Mouse (Mus musculus) adrenal gland, adult 18-20 months (tissue): ENCODE measurements around the gene Slc7a10. TPM values are rescaled to one million over a fixed set of nuclear protein-coding genes. Genes with fewer than 3 reads are reported as not detected.

ENCODE experiments used
- DNase-seq, 2 experiments: peaks; one replicate each; pipeline ENCODE4 v3.0.0; 2021 to 2022; ENCODE audit warnings: low spot score in 2 of 2
- total RNA-seq, 2 experiments: library from RNA; stranded (reverse); gene quantifications; 1 replicate in 1 of 2; 2 replicates in 1 of 2; pipeline ENCODE4 v1.2.3; 2021

Slc7a10 gene
- total RNA-seq, 2 experiments from 2014 or later, result 8.6 to 19.4 TPM

DNA sequence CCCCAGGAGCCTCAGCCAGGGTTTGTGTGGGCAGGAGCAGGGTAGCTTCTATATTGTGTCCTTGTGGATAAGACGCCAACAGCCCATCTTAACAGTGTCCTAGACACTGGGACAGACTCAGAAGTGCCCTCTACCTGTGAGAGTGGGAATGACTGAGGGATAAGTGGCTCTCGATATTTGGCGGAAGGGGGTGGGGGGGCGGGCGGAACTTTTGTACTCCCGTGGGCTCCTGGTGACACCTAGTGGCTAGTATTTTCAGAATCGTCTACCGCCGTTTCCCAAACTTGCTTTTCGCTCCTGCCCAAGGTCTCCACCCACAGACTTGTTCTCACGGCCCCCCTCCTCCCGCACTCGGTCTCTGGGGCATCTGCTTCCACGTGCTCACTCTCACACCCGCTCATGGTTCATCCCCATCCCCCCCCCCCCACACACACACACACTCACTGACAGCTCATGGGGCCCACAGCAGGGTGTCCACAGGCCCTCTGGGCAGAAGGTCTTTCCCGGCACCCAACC lies 14.3 kb upstream of the Slc7a10 start:
- peak; percentile 66 to 67 for DNase-seq

DNA sequence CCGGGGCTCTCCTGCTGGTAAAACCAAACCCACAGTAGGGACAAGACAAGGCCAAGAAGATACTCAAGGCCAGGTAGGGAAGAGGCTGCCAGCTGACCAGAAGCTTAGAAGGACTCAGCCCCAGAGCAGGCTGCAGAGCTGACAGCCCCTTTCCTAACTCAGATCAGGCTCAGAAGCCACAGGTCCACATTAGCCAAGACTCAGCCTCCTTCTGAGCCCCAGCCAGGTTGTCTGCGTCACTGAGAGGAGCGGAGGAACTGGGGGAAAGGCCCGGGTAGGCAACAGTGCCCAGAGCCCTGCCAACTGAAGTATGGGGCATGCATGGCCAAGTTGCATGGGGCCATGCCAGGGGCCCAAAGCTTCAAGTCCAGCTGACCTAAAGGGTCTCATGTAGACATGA lies 13.7 kb upstream of the Slc7a10 start:
- no peak for DNase-seq

GRCm38 (mm10) chr7:35175533-35175932 lies 10.7 kb upstream of the Slc7a10 start:
- DNase-seq, result no peak

- DNase-seq, result peak in 1 of 2 experiments; percentile 43
These were observed 9.5 kb upstream of the Slc7a10 start for GRCm38 (mm10) chr7:35176412-35177381.

DNA sequence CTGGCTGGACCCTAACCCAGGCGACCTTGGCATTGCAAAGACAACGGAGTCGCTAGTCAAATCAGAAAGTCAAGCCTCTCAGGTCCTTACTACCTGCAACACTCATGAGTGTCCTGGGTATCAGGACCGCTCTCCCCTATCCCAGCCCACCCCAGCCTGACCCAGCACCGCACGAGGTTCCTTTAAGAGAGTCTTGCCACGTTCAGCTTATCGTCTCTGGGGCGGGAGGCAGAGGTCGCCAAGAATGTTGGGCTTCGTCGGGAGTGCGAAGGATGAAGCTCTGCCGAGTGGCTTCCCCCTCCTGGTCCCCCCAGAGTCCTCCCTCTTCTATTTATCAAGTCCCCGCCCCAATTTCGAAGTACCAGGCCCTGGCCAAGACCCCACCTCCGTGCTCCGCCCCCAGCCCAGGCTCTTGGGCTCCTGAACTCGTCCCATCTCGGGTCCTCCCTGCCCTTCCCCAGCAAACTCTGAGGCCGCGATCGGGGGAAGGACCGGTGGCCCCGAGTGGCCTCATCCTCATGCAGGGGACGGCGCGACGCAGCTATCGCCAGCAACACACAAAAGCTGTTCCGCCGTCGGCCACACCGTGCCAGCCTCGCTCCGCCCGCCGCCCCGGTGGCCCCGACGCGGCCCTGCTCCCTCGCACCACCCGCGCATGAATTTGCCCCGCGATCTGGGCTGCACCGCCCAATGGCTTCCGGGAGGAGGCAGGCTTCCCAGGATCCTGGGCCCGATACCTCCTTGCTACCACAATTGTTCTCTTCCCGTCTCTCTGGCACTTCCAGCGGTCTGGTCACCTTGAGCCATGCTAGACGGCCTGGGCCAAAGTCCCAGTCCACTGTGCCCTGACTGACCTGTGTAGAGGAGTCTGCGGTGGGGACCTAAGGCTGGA lies 1.1 kb upstream of the Slc7a10 start:
- peak; percentile 32 to 41 for DNase-seq

DNA sequence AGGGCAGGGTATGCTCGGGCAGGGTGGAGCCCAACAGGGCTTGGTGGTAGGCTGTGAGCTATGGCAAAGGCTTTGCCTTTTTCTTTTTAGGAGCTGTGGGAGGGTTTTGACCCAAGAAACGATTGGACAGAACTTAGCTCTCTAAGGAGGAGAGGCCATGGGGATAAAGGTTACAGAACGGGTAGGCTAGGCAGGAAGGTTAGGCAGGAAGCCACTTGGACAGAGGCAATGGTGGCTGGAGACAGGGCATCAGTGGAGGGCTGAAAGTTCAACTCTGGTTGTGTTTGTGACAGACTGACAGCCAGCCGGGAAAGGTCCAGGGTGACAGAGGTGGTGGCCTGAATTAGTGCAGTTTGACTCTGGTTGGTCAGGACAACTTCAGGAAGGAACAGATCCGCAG lies 3.5 kb downstream of the Slc7a10 start:
- DNase-seq, result no peak

- no peak for DNase-seq
These were observed 5.1 kb downstream of the Slc7a10 start for GRCm38 (mm10) chr7:35191276-35191675.

DNA sequence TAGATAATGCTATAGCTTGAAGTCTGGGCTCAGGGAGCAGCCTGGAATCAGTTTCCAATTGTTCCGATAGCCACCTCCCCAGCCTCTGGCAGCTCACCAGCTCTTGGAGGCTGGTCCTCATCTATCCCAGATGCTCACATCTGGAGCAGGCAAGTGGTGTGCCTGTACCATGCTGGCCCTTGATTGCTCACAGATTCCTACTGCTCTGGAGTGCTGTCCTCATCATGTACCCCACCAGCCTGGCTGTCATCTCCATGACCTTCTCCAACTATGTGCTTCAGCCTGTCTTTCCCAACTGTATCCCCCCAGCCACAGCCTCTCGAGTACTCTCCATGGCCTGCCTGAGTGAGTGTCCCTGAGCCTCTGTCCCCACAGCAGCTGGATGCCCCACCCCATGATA lies 10.8 kb downstream of the Slc7a10 start:
- no peak for DNase-seq

GRCm38 (mm10) chr7:35198981-35199754 lies 13.0 kb downstream of the Slc7a10 start:
- no peak for DNase-seq

GRCm38 (mm10) chr7:35199755-35200154 lies 13.6 kb downstream of the Slc7a10 start:
- DNase-seq, result no peak

DNA sequence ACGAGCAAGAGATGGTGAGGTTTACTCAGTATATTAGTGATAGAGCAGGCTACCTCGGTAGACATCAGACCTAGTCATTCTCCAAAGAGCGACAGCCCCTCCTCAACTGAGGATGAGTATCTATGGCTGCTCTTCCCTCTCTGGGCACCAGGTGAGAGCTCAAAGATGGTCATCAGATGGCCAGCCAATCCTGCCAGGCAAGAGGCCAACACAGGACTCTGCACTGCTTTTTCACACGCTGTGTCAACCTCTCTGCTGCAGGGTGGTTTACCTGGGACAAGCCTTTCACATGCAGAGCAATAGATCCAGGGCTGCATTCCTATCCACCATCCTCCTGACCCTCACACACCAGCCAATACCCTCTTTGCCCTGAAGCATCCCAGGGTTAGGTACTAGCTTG lies 25.6 kb downstream of the Slc7a10 start:
- no peak for DNase-seq

DNA sequence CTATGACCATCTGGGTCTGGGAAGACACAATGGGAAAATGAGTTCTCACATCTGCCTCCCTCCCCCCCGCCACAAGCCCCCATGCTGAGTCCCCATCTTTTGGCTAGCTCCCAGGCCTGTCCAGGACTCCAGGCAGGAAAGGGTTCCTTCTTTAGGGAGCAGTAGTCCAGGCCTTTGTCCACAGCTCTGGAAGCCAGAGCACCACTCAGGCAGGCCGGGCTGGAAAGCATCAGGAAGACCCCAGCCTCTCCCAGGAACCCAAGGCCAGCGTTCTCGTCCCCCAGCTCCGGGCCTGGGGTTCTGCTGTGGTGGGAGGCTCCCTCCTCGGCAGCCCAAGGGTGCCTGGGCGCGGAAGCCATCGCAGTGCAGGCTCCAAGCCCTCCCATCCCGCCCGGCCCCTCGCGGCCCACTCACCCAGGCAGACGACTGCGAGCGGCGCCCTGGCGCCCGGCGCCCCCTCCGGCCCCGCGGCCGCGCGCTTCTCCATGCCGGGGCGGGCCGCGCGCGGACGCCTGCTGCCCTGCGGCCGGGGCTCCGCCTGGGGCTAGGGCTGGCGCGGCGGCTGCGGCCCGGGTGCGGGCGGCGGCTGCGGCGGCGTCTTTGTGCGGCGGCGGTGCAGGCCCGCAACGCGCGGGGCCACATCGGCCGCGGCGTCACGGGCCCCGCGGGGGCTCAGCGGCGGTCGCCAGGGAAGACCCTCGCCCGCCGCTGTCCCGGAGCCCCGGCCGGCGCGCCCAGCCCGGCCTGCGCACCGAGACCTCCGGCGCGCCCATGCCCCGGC lies 28.4 kb downstream of the Slc7a10 start:
- peak in 1 of 2 experiments; percentile 50 for DNase-seq

- peak; percentile 80 to 82 for DNase-seq
These were observed 29.0 kb downstream of the Slc7a10 start, which contains the start of gene Lrp3 for GRCm38 (mm10) chr7:35215225-35215624. TSS of gene Lrp3 (minus strand) at chr7:35215498.

GRCm38 (mm10) chr7:35215731-35216130 lies 29.5 kb downstream of the Slc7a10 start:
- no peak for DNase-seq

GRCm38 (mm10) chr7:35220694-35221365 lies 34.6 kb downstream of the Slc7a10 start:
- no peak for DNase-seq

- DNase-seq, result no peak
These were observed 44.1 kb downstream of the Slc7a10 start for GRCm38 (mm10) chr7:35230333-35230732.

DNA sequence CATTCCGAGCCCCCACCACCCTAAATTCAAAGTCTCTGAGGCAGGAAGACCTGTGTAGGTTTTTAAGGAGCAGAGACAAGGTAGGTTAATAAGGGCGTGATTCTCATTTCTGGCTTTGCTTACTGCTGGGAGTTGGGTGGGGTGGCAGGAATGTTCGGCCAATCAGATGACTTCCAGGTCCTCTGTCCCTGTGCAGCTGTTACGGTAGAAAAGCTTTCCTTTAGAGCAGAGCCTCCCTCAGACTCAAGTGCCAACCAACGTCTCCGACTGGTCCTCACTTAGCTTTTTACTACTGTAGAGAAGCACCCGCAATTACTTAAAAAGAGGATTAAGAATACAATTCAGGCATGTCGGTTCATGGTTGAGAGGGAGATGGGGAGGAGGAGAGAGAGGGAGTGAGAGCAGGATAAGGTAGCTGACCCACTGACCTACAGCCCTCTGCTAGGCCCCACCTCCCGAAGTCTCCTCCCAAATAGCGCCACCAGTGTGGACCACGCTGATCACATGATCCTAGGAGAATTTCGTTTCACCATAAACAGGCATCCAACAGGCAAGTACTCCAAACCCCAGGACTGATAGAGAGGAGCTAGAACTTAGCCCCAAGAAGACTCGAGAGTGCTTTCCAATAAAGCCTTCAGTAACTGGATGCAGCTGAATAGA lies 46.7 kb downstream of the Slc7a10 start:
- no peak for DNase-seq

GRCm38 (mm10) chr7:35233861-35234260 lies 47.7 kb downstream of the Slc7a10 start:
- no peak for DNase-seq
